Mouse (Mus musculus): ENCODE data around the gene Mesp1.

DNA sequence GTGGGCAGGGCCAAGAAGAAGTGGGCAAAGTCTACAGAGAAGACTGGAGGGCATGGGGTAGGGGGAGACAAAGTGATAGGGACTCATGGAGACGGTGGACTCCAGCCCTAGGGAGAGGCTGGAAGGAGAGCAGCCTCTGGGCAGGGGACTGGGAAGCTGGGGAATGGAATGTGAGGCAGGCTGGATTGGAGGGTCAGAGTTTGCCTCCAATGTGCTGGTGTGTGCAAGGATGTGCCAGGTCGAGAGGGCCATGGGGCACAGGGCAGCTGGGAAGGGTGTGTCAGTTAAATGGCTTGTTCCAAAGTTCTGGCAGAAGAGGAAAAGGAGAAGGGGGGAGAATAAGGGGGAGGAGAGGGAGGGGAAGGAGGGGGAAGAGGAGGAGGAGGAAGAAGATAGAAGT lies 43.7 kb upstream of the Mesp1 start:
- TF ChIP-seq CTCF (IDR thresholded peaks at IDR 0.05; ENCODE audit: borderline replicate concordance, extremely low read depth, insufficient read depth, insufficient read length) = no peak
- no peak for TF ChIP-seq POLR2A (IDR thresholded peaks at IDR 0.05; ENCODE audit: borderline replicate concordance, extremely low read depth, insufficient read depth, insufficient read length, poor library complexity, severe bottlenecking)
